Mouse (Mus musculus) CH12.LX (cell line): ENCODE measurements around the gene Mas1.

Source experiments
- CHD1 ChIP-seq: IDR thresholded peaks from 2 replicates; pipeline ENCODE4 v1.6.1; 2012; ENCODE audit warnings: low read depth, low read length, improper control_type of control experiment, inconsistent platforms
- CTCF ChIP-seq, 2 experiments: IDR thresholded peaks in 1 of 2; conservative IDR thresholded peaks in 1 of 2; 2 replicates each; pipeline ENCODE4 v1.5.1; 2011 to 2012; ENCODE audit warnings: low read depth in 2 of 2, low read length in 2 of 2, improper control_type of control experiment in 1 of 2, inconsistent platforms in 1 of 2, mild to moderate bottlenecking in 1 of 2, moderate library complexity in 1 of 2
- EP300 ChIP-seq: IDR thresholded peaks from 2 replicates; pipeline ENCODE4 v1.6.1; 2011; ENCODE audit warnings: low read length, improper control_type of control experiment
- ETS1 ChIP-seq: conservative IDR thresholded peaks from 2 replicates; pipeline ENCODE4 v1.6.1; 2012; ENCODE audit warnings: low read depth, mild to moderate bottlenecking, inconsistent platforms, low read length, improper control_type of control experiment, moderate library complexity
- IRF4 ChIP-seq: IDR thresholded peaks from 2 replicates; pipeline ENCODE4 v1.6.1; 2014; ENCODE audit warnings: low read depth, mild to moderate bottlenecking, inconsistent platforms, low read length, improper control_type of control experiment
- MAZ ChIP-seq: IDR thresholded peaks from 2 replicates; pipeline ENCODE4 v1.6.1; 2012; ENCODE audit warnings: low read depth, mild to moderate bottlenecking, inconsistent platforms, low read length, improper control_type of control experiment, moderate library complexity
- MEF2A ChIP-seq: IDR thresholded peaks from 2 replicates; pipeline ENCODE4 v1.6.1; 2014; ENCODE audit warnings: low read depth, mild to moderate bottlenecking, inconsistent platforms, low read length, improper control_type of control experiment, borderline replicate concordance
- MXI1 ChIP-seq: IDR thresholded peaks from 2 replicates; pipeline ENCODE4 v1.6.1; 2011; ENCODE audit warnings: mild to moderate bottlenecking, low read depth, low read length, improper control_type of control experiment
- PAX5 ChIP-seq: IDR thresholded peaks from 2 replicates; pipeline ENCODE4 v1.6.1; 2012; ENCODE audit warnings: low read length, inconsistent platforms, mixed read lengths
- POLR2A ChIP-seq: IDR thresholded peaks from 2 replicates; pipeline ENCODE4 v1.6.1; 2011; ENCODE audit warnings: low read depth, mild to moderate bottlenecking, improper control_type of control experiment, low read length
- POLR2AphosphoS2 ChIP-seq: IDR thresholded peaks from 2 replicates; pipeline ENCODE4 v1.6.1; 2011; ENCODE audit warnings: low read depth, low read length, improper control_type of control experiment
- RCOR1 ChIP-seq: conservative IDR thresholded peaks from 2 replicates; pipeline ENCODE4 v1.6.1; 2012; ENCODE audit warnings: low read depth, mild to moderate bottlenecking, inconsistent platforms, low read length, improper control_type of control experiment
- TCF12 ChIP-seq: IDR thresholded peaks from 2 replicates; pipeline ENCODE4 v1.6.1; 2014; ENCODE audit warnings: low read depth, mild to moderate bottlenecking, inconsistent platforms, low read length, improper control_type of control experiment
- ZC3H11A ChIP-seq: IDR thresholded peaks from 2 replicates; pipeline ENCODE4 v1.6.1; 2012; ENCODE audit warnings: low read depth, mild to moderate bottlenecking, inconsistent platforms, low read length, improper control_type of control experiment

- TF ChIP-seq EP300, result no peak
- no peak for TF ChIP-seq ETS1
- TF ChIP-seq MAZ, result no peak
- TF ChIP-seq MXI1, result no peak
- no peak for TF ChIP-seq MEF2A
- TF ChIP-seq ZC3H11A, result no peak
- no peak for TF ChIP-seq CTCF (conservative IDR thresholded peaks at IDR 0.05 in 1 of 2, IDR thresholded peaks at IDR 0.05 in 1 of 2; ENCODE audit: low read depth in 2 of 2, low read length in 2 of 2)
- no peak for TF ChIP-seq POLR2A
- no peak for TF ChIP-seq TCF12
- TF ChIP-seq RCOR1, result no peak
- no peak for TF ChIP-seq IRF4
- TF ChIP-seq PAX5, result no peak
- TF ChIP-seq CHD1, result no peak
- no peak for TF ChIP-seq POLR2AphosphoS2
Observed at GRCm38 (mm10) chr17:12844540-12844939, 23.4 kb downstream of the Mas1 start.
